Mouse (Mus musculus): ENCODE data around the gene Nupr1l.
"Not testable (repeated sequence)": the region's sequence is repeated elsewhere in the genome, so short reads cannot be mapped to it uniquely, and the experiment has no call there.

Nupr1l gene

DNA sequence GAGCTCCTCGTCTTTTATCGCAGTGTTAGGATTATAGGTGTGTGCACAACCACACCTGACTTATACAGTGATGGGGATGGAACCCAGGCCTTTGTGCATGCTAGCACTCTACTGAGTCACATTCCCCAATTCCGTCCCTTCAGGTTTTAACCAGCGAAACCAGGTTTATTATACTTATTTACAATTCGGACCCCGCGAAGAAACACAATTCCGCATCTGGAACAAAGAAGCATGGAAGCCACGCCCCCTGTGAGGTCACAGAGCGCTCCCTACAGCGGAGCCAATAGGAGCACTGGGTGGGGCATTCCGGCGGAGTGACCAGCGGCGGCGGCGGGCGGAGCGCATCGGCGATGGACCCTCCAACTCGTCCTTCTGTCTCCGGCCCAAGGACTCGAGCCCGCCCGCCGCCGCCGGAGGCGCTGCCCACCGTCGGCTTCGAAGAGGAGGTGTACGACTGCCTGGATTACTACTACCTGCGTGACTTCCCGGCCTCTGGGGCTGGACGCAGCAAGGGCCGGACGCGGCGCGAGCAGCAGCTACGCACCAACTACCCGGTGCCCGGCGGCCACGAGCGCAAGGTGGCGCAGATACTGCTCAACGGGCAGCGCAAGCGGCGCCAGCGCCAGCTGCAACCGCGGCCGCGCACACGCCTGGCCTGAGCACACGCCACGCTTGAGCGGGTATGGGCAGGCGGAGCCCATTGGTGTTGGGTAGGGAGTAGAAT is at the start of gene Nupr1l:
Gene Nupr1l, plus strand, starts transcription at position 299 of the 724 bp plus-strand sequence.
- peak; percentile 94 for DNase-seq (ENCODE audit: low read depth)

DNA sequence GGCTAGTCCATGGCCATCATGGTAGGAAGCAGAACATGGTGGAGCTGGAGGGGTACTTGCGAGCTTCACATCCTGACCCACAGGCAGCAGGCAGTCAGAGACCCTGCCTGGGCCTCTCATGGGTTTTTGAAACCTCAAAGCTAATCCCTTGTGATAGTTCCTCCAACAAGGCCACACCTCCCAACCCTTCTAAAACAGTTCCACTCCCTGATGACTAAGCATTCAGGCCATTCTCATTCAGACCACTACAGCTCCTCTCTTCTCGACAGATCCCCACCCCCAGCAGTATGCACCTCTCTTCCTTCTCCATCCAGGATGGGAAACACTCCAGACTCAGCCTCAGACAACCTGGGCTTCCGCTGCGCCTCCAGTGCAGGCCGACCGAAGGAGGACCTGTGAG is 46.0 kb upstream of the Nupr1l start:
- DNase-seq (ENCODE audit: low read depth) = no peak

- no peak for DNase-seq (ENCODE audit: low read depth)
Observed at GRCm38 (mm10) chr5:129864467-129864866, 43.9 kb upstream of the Nupr1l start.

DNA sequence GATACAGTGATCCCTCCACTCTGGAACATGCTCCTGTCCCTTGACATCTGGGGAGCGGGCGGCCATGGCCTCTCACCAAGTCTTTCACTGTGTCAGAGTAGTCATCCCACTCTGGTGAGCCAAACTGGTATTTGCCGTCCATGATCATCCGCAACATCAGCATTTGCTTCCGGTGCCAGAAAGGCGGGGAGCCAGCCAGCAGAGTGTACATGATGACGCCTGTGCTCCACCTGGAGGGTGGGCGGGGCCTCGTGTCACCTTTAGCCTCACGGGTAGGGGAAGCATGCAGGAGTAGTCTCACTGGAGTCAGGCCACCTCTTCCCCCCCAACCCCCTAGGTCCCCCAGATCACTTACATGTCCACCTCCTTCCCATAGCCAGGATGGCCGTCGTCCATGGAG is 42.5 kb upstream of the Nupr1l start:
- DNase-seq (ENCODE audit: low read depth) = no peak

GRCm38 (mm10) chr5:129869238-129869995 is 38.9 kb upstream of the Nupr1l start:
- no peak for DNase-seq (ENCODE audit: low read depth)

DNA sequence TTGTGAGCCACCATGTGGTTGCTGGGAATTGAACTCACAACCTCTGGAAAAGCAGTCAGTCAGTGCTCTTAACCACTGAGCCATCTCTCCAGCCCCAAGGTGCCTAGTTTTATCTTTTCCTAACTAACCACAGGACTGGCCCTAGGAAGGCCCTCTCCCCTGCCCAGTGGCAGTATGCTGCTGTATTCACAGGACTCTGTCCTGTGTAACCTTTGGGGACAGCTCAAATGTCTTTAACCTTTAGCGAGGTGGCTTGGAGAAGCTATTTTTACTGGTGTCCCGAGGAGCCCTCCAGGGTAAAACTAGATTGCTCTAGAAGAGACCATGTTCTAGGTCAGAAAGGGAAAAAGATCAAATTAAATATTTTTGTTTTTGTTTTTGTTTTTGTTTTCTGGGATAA is 37.1 kb upstream of the Nupr1l start:
- DNase-seq (ENCODE audit: low read depth) = no peak

DNA sequence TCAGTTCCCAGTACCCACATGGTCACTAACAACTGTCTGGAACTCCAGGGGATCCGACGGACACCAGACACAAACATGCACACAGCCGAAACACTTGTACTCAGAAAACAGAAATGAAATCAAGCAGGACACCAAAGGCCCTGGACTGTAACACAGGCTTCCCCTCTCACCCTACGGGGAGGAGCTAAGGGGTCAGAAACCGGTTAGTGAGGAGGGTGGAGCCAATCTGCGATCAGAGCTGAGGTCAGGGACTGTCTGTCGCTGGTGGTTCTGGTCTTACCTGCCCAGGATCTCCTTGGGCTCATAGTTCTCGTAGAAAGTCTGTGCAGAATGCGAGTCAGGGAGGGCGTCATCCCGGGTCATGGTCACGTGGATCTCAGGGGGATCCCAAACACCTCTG is 34.4 kb upstream of the Nupr1l start:
- no peak for DNase-seq (ENCODE audit: low read depth)

- no peak for DNase-seq (ENCODE audit: low read depth)
Observed at GRCm38 (mm10) chr5:129875098-129875497, 33.2 kb upstream of the Nupr1l start.

GRCm38 (mm10) chr5:129877731-129878455 is 30.4 kb upstream of the Nupr1l start:
- DNase-seq (ENCODE audit: low read depth) = no peak

- peak; percentile 20 for DNase-seq (ENCODE audit: low read depth)
Observed at GRCm38 (mm10) chr5:129878946-129879345, 29.4 kb upstream of the Nupr1l start.

- no peak for DNase-seq (ENCODE audit: low read depth)
Observed at GRCm38 (mm10) chr5:129879888-129880287, 28.5 kb upstream of the Nupr1l start.

GRCm38 (mm10) chr5:129886271-129886670 is 22.1 kb upstream of the Nupr1l start:
- DNase-seq (ENCODE audit: low read depth) = peak; percentile 71

DNA sequence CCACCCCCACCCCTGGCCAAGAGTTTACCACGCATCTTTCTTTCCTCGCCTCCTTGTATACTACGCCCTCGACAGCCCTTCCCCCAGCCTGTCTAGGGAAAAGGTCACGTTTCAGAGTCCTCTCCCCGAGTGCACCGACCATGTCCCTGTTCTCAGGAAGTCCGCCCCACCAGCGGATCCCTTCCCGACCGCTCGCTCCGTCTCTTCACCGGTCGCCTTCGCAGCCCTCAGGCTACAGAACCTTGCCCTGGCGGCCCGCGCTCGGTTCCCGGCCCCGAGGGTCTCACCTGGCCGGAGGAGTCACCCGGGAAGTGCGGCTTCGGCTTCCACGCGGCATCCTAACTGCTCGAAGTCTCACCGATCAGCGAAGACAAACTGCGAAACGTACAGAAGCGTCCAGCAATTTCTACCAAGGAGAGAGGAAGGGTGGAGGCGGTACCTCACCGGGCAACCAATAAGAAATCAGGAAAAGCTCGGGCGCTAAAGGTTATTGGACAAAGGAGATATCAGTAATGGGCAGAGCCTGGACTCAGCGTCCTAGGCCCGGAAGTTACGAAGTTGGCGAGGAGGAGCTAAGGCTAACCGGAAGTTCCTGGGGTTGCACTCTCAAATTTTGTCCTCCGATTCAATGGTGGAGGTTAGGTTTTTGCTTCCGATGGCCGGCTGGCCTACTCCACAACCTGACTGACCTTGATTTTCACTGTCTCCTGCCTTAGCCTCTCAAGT is 21.3 kb upstream of the Nupr1l start, which contains the start of gene Chchd2:
Gene Chchd2, minus strand, starts transcription at position 560 of the 726 bp plus-strand sequence.
- peak; percentile 99 for DNase-seq (ENCODE audit: low read depth)

DNA sequence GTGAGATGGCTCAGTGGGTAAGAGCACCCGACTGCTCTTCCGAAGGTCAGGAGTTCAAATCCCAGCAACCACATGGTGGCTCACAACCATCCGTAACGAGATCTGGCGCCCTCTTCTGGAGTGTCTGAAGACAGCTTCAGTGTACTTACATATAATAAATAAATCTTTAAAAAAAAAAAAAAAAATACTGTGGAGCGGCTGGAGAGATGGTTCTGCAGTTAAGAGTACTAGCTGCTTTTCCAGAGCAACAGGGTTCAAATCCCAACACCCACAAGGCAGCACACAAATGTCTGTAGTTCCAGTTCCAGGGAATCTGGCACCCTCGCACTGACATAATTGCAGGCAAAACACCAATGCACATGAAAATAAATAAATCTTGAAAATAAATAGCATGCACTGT is 17.9 kb upstream of the Nupr1l start:
- not testable (repeated sequence) for DNase-seq (ENCODE audit: low read depth)

DNA sequence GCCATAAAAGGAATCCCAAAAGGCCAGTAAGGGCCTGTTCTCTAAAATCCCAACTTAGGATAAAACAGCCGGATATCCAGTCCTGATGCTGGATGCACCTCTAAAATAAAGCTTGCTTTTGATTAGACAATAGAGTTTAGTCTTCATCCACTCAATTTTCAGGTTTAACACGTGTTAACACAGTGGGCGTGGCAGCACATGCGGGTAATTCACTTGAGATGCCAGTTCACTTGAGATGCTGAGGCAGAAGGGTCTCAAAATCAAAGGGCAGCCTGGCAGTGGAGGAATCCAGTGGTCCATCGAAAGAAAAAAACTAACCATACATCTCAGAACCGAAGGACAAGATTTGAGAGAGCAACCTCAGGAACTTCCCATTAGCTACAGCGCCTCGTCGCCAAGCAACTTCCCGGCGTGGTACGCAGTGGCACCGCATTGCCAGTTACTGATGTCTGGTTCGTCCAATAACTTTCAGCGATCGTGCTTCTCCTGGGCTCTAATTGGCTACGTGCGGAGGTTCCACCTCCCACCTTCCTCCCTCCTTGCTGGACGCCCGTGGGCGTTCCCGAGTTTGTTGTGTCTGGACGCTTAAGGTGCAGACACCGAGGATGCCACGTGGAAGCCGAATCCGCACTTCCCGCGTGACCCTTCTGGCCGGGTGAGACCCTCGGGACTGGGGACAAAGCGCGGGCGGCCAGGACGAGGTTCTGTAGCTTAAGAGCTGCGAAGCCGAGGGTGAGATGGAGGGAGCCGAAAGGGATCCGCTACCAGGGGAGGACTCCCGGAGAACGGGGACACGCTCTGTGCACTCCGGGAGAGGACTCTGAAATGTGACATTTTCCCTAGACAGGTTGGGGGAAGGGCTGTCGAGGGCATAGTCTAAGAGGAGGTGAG is 12.9 kb upstream of the Nupr1l start, which contains the start of gene Zbed5:
Gene Zbed5, plus strand, starts transcription at position 526 of the 891 bp plus-strand sequence.
- peak; percentile 96 for DNase-seq (ENCODE audit: low read depth)

GRCm38 (mm10) chr5:129898449-129898848 is 9.9 kb upstream of the Nupr1l start, which contains the start of gene Phkg1:
Gene Phkg1 (minus strand): TSS chr5:129898549.
- DNase-seq (ENCODE audit: low read depth) = no peak

- no peak for DNase-seq (ENCODE audit: low read depth)
Observed at GRCm38 (mm10) chr5:129907775-129908174, 565 bp upstream of the Nupr1l start.

- DNase-seq (ENCODE audit: low read depth) = no peak
Observed at GRCm38 (mm10) chr5:129909147-129909546, 807 bp downstream of the Nupr1l start.

DNA sequence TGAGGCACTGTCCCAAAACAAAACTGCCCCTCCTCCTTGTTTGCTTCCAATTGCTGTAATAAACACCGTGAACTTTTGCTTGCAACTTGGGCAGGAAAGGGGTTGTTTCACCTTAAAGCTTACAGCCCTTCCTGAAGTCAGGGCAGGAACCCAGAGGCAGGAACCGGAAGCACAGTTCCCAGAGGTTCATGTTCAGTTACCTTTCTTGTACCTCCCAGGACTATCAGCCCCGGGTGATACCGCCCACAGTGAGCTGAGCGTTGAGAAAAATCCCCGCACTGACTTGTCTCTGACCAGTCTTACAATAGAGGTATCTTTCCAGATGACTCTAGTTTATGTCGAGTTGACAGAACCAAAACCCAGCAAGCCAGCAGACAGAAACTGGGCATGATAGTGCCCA is 1.3 kb downstream of the Nupr1l start:
- no peak for DNase-seq (ENCODE audit: low read depth)

DNA sequence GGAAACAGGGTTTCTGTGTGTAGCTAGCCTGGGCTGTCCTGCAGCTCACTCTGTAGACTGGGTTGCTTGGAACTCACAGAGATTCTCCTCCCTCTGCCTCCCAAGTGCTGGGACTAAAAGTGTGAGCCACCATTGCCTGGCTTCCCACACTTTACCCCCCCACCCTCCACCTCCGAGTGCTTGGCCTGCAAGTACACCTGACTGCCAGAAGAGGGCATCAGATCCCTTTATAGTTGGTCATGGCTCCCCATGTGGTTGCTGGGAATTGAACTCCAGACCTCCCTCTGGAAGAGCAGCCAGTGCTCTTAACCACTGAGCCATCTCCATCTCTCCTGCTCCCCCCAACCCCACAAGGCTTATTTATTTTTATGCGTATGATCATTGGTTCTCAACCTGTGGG is 5.7 kb downstream of the Nupr1l start:
- DNase-seq (ENCODE audit: low read depth) = peak; percentile 77

GRCm38 (mm10) chr5:129915491-129915890 is 7.2 kb downstream of the Nupr1l start:
- not testable (repeated sequence) for DNase-seq (ENCODE audit: low read depth)
